Mouse (Mus musculus) B cell, adult 2 months (primary cell): ENCODE measurements around the gene Astl.

Experiments
- DNase-seq, 2 experiments: peaks; one replicate each; pipeline ENCODE4 v3.0.0; 2022

Gene Astl

DNA sequence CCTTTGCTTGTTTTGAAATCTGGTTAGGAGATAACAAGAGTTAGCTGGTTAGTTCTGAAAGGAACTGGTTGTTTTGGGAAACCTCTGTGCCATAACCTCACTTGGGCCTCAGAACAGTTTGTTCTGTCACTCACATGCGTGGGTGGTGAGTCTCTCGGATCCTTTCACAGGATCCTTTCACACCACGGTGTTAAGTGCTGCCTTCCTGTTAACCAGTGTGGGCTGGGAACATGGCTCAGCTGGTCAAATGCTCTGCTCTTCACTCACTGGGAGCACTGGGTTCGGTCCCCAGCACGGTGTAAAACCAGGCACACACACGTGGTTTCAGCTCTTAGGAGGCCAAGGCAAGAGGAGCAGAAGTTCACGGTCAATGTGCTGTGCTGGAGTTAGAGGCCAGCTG, 14.0 kb upstream of the Astl start:
- no peak for DNase-seq

- DNase-seq = peak in 1 of 2 experiments; percentile 27
These were observed 10.2 kb upstream of the Astl start for GRCm38 (mm10) chr2:127328090-127328851.

DNA sequence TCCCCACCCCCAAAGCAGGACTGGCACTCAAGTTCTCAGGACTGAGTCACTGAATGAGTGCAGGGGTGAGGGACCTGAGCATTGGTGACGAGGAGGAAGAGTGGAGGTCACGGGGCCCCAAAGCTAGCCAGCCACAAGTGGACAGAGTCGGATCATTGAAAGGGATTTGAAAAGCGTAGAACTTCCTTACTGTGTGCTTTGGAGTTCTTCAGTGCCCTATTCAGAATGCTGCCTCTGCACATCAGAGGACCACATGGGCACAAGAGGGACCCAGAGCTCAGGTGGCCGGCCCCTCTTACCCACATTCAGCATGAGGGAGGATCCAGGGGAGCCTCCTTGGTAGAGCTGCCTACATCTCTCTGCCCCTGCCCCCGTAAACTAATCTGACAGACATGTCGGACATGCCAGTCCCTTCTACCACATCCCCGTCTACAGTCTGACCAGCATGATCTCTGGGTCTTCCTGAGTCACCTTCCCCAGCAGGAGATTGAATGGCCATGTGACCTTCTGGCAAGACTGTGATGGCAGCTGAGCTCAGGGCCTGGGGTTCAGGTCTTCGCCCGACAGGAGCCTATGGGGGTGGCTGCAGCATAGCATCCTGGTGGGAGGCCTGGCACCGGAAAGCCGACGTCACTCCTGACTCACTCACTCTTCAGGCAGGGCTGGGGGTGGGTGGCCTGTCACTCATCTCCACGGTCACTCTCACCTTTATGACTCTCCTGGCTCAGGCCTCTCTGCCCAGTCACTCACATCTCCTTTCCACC, 5.5 kb upstream of the Astl start:
- peak; percentile 71 to 73 for DNase-seq

GRCm38 (mm10) chr2:127333945-127334603, 4.4 kb upstream of the Astl start:
- peak; percentile 68 for DNase-seq

DNA sequence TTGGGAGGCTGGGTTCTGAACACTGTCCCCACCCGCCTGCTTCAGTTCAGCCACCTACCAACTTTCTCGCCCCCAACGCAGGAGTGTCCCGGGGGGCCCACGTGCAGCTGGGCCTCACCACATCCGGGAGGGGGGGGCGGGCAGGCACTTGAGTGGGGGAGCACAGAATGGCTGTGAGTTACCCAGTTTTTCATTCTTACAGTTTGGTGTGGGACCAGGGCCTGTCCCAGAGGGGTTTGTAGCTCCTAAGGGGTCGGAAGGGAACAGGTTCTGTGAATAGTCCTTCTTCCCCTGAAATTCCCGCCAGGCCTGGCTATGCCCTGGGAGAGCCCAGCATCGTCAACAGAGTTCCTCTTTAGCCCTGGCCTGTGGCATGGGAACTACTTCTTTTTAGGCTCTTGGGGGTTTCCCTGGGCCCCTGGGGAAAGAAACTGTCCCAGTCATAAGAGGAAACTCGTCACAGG, 3.3 kb upstream of the Astl start:
- peak; percentile 94 to 95 for DNase-seq

DNA sequence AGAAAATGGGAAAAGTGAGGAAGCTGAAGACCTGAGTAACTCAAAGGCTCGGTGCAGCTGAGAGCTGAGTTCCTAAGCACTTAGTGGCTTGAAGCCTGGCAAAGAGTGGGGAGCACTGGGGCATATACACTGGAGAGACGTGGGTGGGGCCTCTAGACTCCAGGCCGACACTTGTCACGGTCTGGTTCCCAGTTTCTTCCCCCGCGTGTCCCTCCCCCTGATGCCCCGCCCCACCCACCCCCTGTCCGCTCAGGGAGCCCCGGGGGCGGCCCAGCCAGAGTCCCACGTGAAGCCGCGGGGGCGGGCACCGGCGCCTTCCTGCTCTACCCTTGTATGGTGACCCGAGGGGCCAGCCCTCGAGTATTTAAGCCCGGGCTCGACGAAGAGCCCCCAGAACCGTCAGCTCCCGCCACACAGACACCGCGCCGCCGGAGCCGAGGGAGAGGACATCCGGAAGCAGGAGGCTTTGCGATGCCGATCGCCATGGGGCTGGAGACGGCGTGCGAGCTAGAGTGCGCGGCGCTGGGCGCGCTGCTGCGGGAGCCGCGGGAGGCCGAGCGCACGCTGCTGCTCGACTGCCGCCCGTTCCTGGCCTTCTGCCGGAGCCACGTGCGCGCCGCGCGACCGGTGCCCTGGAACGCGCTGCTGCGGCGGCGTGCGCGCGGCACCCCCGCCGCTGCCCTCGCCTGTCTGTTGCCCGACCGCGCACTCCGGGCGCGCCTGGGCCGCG, 2.5 kb upstream of the Astl start, which contains the start of gene Dusp2:
Gene Dusp2 (plus strand): TSS at position 393 of the 730 bp plus-strand sequence.
- peak; percentile 99 for DNase-seq

DNA sequence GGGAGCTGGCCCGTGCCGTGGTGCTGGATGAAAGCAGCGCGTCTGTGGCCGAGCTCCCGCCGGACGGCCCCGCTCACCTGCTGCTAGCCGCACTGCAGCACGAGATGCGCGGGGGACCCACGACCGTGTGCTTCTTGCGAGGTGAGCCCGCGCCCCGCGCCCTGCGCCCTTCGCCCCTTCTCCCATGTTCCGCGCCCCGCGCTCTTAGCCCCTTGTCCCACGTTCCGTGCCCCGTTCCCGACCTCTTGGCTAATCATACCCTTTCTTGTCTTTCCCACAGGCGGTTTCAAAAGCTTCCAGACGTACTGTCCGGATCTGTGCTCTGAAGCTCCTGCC, 2.0 kb upstream of the Astl start:
- no peak for DNase-seq

DNA sequence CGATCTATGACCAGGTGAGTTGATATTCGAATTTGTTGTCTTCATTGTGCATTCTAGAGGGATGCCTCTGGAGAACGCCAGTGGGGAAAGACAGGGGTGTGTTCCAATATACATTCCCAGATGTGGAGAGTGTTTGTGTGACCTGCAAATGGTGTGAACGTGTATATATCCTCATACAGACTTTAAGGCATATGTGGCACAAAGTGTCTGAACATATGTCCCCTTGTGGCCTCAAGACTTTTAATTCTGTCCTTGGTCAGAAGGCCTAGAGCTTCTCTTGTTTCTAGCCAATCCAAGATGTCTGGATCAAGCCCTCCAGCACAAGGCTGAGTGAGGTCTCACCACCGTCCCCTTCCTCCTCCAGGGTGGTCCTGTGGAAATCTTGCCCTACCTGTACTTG, 1.6 kb upstream of the Astl start:
- no peak for DNase-seq

- peak; percentile 72 to 74 for DNase-seq
These were observed 908 bp upstream of the Astl start for GRCm38 (mm10) chr2:127337531-127337930.

- DNase-seq = peak; percentile 88 to 90
These were observed 427 bp upstream of the Astl start for GRCm38 (mm10) chr2:127338012-127338411.

DNA sequence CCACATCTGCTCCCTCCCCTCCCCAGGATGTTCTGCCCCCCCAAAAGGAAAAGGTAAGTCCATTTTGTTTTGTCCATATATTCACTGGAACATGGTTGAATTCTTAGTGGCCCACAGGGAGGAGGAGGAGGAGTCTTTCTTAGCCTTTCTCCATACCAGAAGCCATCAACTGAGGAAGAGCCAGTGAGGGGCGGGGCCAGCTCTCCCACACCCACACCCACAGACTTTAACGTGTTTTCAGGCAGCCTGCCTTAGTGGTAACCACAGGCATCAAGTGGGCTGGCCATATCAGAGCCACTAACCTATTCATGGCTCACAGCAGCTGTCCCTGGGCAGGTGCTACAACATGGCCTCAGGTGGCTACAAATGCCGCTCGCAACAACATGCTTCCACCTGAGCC, 394 bp downstream of the Astl start:
- DNase-seq = peak; percentile 66

GRCm38 (mm10) chr2:127339262-127339661, 823 bp downstream of the Astl start:
- DNase-seq = peak in 1 of 2 experiments; percentile 18

- DNase-seq = peak; percentile 84 to 87
These were observed 2.7 kb downstream of the Astl start for GRCm38 (mm10) chr2:127341159-127341558.

GRCm38 (mm10) chr2:127346334-127346733, 7.9 kb downstream of the Astl start:
- DNase-seq = peak; percentile 46 to 60

DNA sequence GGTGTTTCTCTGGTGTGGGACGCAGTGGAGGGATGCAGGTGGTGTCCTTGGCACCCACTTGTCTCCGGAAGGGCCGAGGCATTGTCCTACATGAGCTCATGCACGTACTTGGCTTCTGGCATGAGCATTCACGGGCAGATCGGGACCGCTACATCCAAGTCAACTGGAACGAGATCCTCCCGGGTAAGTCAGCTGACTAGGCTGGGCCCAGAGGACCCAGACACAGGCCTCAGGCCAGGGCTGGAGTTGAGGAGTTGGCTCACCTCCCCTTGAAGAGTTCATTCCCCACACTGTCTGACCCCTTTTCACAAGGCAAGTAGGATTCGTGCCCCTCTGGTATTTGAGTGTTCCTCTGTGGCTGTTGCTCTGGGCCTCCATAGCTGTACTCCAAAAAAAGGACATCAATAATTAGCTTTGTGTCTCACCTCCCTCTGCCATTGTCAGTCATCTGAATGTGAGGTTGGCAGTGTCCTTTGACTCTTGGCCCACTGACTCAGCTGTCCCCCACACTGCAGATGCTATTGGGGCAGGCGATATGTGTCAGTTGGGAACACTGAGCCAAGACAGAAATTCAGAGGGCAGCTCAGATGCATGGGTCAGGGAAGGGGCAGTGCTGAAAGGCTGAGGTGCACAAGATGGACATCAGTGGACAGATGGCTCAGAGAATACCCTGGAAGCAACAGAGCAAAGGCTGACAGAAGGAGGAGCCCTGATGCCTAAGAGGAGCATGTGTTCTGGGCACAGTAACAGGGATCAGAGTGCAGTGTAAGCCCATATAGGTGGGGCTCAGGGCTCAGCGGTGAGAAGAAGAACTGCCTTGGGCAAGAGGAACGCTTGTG, 8.9 kb downstream of the Astl start:
- no peak for DNase-seq

DNA sequence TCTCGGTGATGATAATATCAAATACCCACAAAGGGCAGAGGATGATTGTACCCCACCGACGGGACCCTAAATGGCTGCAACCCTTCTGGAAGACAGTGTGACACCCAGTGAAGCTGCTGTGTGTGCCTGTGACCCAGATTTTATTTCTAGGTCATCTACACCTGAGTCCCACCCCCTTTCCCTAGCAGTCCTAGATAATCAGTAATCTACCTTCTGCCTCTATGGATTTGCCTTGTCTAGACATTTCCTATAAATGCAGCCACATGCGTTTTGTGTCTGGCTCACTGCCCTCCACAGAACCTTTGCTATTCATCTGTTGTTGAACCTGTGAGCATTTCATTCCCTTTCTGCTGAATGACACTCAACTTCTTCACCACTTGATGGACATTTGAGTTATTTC, 15.4 kb downstream of the Astl start:
- no peak for DNase-seq

- peak; percentile 77 to 78 for DNase-seq
These were observed 24.2 kb downstream of the Astl start, which contains the start of gene Adra2b for GRCm38 (mm10) chr2:127362459-127363281. Gene Adra2b, plus strand, starts transcription at chr2:127363208.

- DNase-seq = peak; percentile 17 to 30
These were observed 24.8 kb downstream of the Astl start for GRCm38 (mm10) chr2:127363282-127363652.

DNA sequence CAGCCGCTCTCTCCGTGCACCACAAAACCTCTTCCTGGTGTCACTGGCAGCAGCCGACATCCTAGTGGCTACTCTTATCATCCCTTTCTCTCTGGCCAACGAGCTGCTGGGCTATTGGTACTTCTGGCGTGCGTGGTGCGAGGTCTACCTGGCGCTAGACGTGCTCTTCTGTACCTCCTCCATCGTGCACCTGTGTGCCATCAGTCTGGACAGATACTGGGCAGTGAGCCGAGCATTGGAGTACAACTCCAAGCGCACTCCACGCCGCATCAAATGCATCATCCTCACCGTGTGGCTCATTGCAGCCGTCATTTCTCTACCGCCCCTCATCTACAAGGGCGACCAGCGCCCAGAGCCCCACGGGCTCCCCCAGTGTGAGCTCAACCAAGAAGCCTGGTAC, 25.3 kb downstream of the Astl start:
- peak; percentile 8 to 14 for DNase-seq

- DNase-seq = peak in 1 of 2 experiments; percentile 7
These were observed 26.0 kb downstream of the Astl start for GRCm38 (mm10) chr2:127364452-127364851.
